Mouse (Mus musculus) c-Kit-positive CD71-negative TER-119-negative erythroid progenitor cells, embryonic 14.5 days (primary cell): ENCODE data around the gene Trem1.

ENCODE experiments used
- DNase-seq: peaks from one replicate; pipeline ENCODE4 v3.0.0-alpha.2; 2013; ENCODE audit warnings: low read depth

The Trem1 gene

GRCm38 (mm10) chr17:48268276-48268675, 35.7 kb downstream of the Trem1 start:
- DNase-seq: no peak

- DNase-seq: no peak
Measured at GRCm38 (mm10) chr17:48269833-48270232, 37.3 kb downstream of the Trem1 start.

- DNase-seq: no peak
Measured at GRCm38 (mm10) chr17:48272158-48272557, 39.6 kb downstream of the Trem1 start.

DNA sequence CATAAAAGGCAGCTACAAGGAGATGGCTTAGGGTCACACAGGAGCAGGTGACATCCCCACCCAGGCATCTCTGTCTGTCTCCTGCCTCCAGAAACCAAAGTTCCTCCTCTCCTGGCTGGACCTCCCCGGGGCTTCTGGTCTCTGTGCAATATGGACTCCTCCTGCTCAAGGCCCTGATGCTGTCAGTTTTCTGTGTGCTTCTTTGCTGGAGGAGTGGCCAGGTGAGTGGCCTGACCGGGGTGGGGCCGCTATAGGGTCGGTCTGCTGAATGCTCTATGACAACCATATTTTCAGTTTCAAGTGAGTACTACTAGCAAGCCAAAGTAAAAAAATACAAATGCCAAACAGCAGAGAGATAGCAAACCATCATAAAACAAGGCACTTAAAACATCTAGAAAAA, 40.0 kb downstream of the Trem1 start:
- no peak for DNase-seq

DNA sequence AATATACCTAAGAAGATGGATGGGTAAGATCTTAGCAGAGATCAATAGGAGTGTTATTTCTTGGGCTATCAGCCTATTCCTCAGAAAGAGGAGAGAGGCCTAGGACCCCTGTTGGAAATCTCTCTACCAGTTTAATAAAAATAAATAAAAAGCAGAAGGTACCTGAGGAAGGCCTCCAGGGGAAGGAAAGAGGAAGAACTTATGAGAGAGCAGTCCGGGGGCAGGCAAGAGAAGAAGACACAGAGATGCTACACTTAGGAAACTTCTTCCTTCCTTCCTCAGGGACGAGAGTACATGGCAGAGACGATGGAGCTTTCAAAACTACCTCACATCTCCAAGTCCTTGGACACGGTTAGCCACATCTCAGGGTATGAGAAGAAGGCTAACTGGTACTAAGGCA, 41.5 kb downstream of the Trem1 start:
- DNase-seq: no peak

DNA sequence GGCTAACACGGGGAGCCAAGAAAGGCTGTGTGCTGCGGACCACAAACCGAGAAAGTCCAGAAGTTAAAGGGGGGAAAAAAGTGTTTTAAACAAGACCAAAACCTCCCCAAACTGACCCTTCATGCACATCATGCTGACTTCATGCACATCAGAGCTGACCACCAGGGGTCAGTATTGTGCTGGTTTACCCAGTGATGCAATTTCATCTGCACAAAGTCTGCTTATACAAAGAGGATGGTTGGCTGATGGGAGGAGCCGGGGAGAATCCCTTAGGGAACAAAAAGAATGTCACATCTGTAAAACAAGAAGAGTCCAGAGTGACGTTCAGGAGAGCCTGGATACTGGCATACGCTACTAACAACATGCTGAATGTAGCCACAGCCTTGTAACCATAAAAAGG, 42.3 kb downstream of the Trem1 start:
- DNase-seq: peak; percentile 83

DNA sequence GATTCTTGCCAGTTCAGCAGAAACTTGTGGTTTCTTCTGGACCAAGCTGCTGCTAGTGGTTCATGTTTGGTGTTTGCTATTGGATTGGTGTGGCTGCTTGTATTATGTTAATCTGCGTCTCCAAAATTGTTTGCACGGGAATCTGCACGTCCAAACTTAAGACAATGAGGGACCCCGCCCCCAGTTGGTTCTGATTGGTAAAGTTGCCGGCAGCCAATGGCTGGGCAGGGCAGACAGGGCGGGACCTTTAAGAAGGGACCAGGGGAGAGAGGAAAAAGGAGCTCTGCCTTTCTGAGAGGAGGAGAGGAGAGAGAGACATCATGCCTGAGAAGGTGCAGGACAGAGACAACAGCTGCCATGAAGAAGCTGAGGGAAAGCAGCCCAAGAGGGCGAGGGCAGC, 43.2 kb downstream of the Trem1 start:
- no peak for DNase-seq

DNA sequence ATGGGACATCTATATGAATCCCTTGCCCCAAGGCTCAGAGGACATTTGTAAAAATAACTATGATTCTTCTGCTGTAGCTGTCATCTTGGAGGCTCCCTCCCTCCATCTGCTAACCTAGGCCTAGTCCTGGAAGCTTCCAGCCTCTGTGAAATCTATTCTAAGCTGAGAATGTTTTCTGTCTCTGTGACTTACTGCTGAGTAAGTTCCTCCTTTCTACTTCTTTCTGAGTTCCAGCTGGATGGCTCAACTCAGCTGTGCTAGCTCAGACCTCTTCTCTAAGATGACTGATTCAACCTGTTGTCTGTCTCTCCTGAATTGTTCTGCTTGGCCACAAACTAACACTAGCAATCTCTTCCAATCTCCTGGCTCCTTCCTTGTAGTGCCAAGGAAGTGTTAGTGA, 45.8 kb downstream of the Trem1 start:
- no peak for DNase-seq

GRCm38 (mm10) chr17:48279002-48279401, 46.4 kb downstream of the Trem1 start:
- DNase-seq: no peak

DNA sequence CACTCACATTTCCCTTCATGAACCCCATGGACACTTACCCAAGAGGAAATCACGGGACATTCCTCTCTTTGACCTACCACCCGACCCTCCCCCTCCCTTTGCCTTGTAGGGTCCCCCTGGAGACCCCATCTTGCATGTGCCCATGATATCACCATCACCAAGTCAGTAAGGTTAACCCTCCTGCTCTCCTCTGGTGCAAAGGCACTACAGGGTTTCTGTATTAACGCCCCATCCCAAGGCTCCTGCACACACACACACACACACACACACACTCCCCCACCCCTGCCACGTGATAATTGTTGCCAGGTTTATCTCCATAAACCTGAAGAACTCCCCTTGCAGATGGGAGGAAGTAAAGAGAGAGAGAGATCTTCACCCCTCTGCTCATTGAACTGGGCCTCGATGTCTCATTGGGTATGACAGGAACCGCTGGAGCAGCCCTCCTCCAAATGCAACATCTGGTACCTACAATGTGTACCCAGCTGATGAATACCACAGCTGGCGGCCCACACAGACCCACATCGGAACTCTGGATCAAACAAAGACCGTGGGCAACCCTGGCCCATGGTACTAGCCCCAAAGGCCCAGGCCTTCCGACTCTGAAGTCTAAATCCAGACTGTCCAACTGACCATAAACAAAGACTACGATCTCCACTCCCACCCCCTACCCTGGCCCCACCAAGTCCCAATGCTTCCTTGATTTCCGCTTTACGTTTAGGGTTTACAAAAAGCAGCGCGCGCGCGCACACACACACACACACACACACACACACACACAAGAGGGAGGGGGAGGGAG, 48.6 kb downstream of the Trem1 start:
- DNase-seq: no peak

DNA sequence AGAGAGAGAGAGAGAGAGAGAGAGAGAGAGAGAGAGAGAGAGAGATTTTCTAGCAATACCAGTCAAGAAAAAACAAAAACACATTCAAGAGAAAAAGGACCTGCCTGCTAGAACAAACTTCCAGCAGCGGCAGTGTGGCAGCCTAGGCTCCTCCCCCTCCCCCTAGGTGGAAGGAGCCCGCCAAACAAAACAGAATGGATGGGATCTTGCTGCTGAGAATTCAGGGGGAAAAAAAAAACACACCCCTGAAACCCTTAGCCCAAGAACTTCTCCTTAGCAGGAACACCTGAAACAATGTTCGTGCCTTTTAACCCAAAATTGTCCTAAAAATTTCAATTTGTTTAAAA, 49.1 kb downstream of the Trem1 start:
- DNase-seq: no peak

DNA sequence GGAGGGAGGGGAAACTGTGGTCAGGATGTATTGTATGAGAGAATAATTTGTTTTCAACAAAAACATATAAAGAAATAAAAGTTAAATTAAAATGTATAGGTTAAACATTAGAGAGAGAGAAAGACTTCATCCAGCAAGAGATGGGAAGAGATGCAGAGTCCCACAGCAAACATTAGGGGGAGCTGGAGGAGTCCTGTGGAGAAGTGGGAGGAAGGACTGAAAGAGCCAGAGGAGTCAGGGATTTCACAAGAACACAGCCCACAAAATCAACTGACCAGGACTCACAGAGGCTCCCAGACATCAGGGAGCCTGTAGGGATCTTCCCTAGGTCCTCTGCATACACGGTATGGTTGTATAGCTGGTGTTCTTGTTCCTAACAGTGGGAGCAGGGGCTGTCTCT, 54.2 kb downstream of the Trem1 start:
- no peak for DNase-seq

DNA sequence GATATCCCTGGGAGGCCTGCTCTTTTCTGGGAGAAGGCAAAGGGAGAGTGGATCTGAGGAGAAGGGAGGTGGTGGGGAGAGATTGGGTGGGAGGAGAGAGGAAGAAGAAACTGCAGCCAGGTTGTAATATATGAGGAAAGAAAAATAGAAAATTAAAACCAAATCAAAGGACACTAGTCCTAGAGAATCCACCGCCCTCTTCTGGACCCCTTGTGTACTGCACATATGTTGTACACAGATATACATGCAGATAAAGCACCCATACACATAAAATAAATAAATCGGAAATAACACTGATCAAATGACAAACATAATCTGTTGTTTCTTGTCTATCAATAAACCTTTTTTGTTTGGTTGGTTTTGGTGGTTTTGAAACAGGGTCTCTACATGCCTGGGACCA, 54.7 kb downstream of the Trem1 start:
- no peak for DNase-seq

GRCm38 (mm10) chr17:48293500-48294194, 61.1 kb downstream of the Trem1 start:
- DNase-seq: no peak
